10 mouse cellular contexts compared by ENCODE assay signal in genomic region chr7:115866698-115867500, GRCm38 (mm10).
DNase-seq lines count a peak whose midpoint lies in the region; ATAC-seq and TF ChIP-seq lines count a peak whose summit lies in the region.
"Had no signal": no experiment of that assay in that cellular context is flagged by ENCODE, and none has a peak within 500 bp of the region (broad histone marks: within the 10 kb centered on the region; RNA-seq: fewer than 3 reads in every experiment).

No protein-coding gene starts in this region.

- DNase-seq in liver, adult 2 months (ENCODE audit: extremely low read depth, low read depth, low spot score): peak; percentile 13
- DNase-seq in liver: no peak
- DNase-seq in kidney, adult 8-10 months: peak; percentile 38 to 51
- DNase-seq in ovary, postnatal 36 days (ENCODE audit: low spot score): no peak
- DNase-seq in thymus, adult 2 months: no peak
- DNase-seq: adrenal gland, postnatal 25 days; lung, postnatal 14 days had no signal

- no peaks in the 10 kb centered on the region for H3K9me3 ChIP-seq in forebrain, embryonic 13.5 days (replicated peaks)
- no peaks in the 10 kb centered on the region for H3K9me3 ChIP-seq in midbrain, embryonic 13.5 days

- 74% methylated on average over 9 of the region's 9 CpGs for WGBS in liver, adult 2 months
- WGBS in forebrain, embryonic 13.5 days: 2% methylated on average over 9 of the region's 9 CpGs
- 11% methylated on average over 9 of the region's 9 CpGs for WGBS in midbrain, embryonic 13.5 days
- WGBS in thymus, adult 2 months: 88% methylated on average over 9 of the region's 9 CpGs

- TF ChIP-seq POLR2A in liver, adult 2 months (IDR thresholded peaks at IDR 0.05; ENCODE audit: extremely low read depth, insufficient read depth, low read length): no peak
- no peak for TF ChIP-seq POLR2A in thymus, adult 2 months (IDR thresholded peaks at IDR 0.05; ENCODE audit: control insufficient read depth, extremely low read depth, insufficient read depth, low read length, poor library complexity)

- no peaks in the 10 kb centered on the region for H3K36me3 ChIP-seq in liver, adult 2 months (ENCODE audit: control insufficient read depth, insufficient read depth, low read length)
- H3K36me3 ChIP-seq in forebrain, embryonic 13.5 days (ENCODE audit: poor library complexity, severe bottlenecking): no peaks in the 10 kb centered on the region
- H3K36me3 ChIP-seq in midbrain, embryonic 13.5 days: no peaks in the 10 kb centered on the region
- H3K36me3 ChIP-seq in thymus, adult 2 months (ENCODE audit: control insufficient read depth, insufficient read depth, low read length): no peaks in the 10 kb centered on the region

- no peak for TF ChIP-seq CTCF in liver, adult 2 months (IDR thresholded peaks at IDR 0.05; ENCODE audit: low read depth, low read length)
- no peak for TF ChIP-seq CTCF in thymus, adult 2 months (IDR thresholded peaks at IDR 0.05; ENCODE audit: borderline replicate concordance, control insufficient read depth, extremely low read depth, insufficient read depth, low read length, poor library complexity)

- no peaks in the 10 kb centered on the region for H3K27me3 ChIP-seq in liver, adult 2 months (ENCODE audit: control insufficient read depth, insufficient read depth, low read length)
- no peaks in the 10 kb centered on the region for H3K27me3 ChIP-seq in forebrain, embryonic 13.5 days
- no peaks in the 10 kb centered on the region for H3K27me3 ChIP-seq in midbrain, embryonic 13.5 days
- no peaks in the 10 kb centered on the region for H3K27me3 ChIP-seq in thymus, adult 2 months (ENCODE audit: control insufficient read depth, insufficient read depth, low read length)

- H3K4me2 ChIP-seq in forebrain, embryonic 13.5 days: peak overlapping the region; percentile 48
- peak overlapping the region; percentile 17 for H3K4me2 ChIP-seq in midbrain, embryonic 13.5 days (replicated peaks)

- ATAC-seq in forebrain, embryonic 13.5 days: peak; percentile 11
- no peak for ATAC-seq in midbrain, embryonic 13.5 days
- ATAC-seq in granulocyte monocyte progenitor cell, adult 5-6 weeks (replicated peaks; ENCODE audit: poor library complexity, severe bottlenecking): no peak

- H3K9ac ChIP-seq in liver, adult 2 months (ENCODE audit: low read depth, low read length): no peak overlapping the region
- H3K9ac ChIP-seq in forebrain, embryonic 13.5 days: no peak overlapping the region
- H3K9ac ChIP-seq in midbrain, embryonic 13.5 days (replicated peaks): no peak overlapping the region

- no peak overlapping the region for H3K4me3 ChIP-seq in liver, adult 2 months (ENCODE audit: insufficient read depth, low read depth, low read length)
- H3K4me3 ChIP-seq in forebrain, embryonic 13.5 days: no peak overlapping the region
- no peak overlapping the region for H3K4me3 ChIP-seq in midbrain, embryonic 13.5 days (replicated peaks)
- H3K4me3 ChIP-seq in thymus, adult 2 months (ENCODE audit: control insufficient read depth, insufficient read depth, low read length): no peak overlapping the region

- no peaks in the 10 kb centered on the region; the same call in 1 of the 2 replicates for H3K4me1 ChIP-seq in liver, adult 2 months (ENCODE audit: control insufficient read depth, insufficient read depth, low read length)
- peaks cover 48% of the 10 kb centered on the region for H3K4me1 ChIP-seq in forebrain, embryonic 13.5 days
- H3K4me1 ChIP-seq in midbrain, embryonic 13.5 days (replicated peaks): peaks cover 37% of the 10 kb centered on the region
- no peaks in the 10 kb centered on the region for H3K4me1 ChIP-seq in thymus, adult 2 months (replicated peaks; ENCODE audit: control insufficient read depth, insufficient read depth, low read length)

- H3K79me2 ChIP-seq in liver, adult 2 months (ENCODE audit: control insufficient read depth, insufficient read depth, low read length): no peaks in the 10 kb centered on the region

- H3K27ac ChIP-seq in liver, adult 2 months (replicated peaks; ENCODE audit: insufficient read depth, low read depth, low read length): no peak overlapping the region
- H3K27ac ChIP-seq in forebrain, embryonic 13.5 days: peak overlapping the region; percentile 85
- peak overlapping the region; percentile 68 for H3K27ac ChIP-seq in midbrain, embryonic 13.5 days
- H3K27ac ChIP-seq in thymus, adult 2 months (ENCODE audit: control insufficient read depth, insufficient read depth, low read length): no peak overlapping the region

Comparison
In these comparisons a context has a peak if more than half of its experiments do, and no peak if none do; other contexts are left out.
1. DNase-seq: peak in liver, adult 2 months (single experiment) and kidney, adult 8-10 months (2 of 2); none in liver (single experiment), ovary, postnatal 36 days (single experiment) and thymus, adult 2 months (single experiment).
2. H3K27ac ChIP-seq: peak in forebrain, embryonic 13.5 days (single experiment) and midbrain, embryonic 13.5 days (single experiment); none in liver, adult 2 months (single experiment) and thymus, adult 2 months (single experiment).